Mouse (Mus musculus) stomach, embryonic 14.5 days (tissue): Measurements from ENCODE around the gene Hsd17b7. TPM values are rescaled to one million over a fixed set of nuclear protein-coding genes. Genes with fewer than 3 reads are reported as not detected.
A peak's percentile ranks its signal among the peaks of the same experiment; 100 is the strongest.
"Not testable (repeated sequence)": the region's sequence is repeated elsewhere in the genome, so short reads cannot be mapped to it uniquely, and the experiment has no call there.

Experiments
- ATAC-seq: fragments of 200-750 bp; cut with Nextera tagmentation; 2 replicates; pipeline ENCODE4 v1.8.0; 2017; ENCODE audit warnings: low read depth, moderate TSS enrichment; ENCODE audit not compliant: insufficient number of reproducible peaks, insufficient read depth, low FRiP score
- H3K27ac ChIP-seq: fragments of 300-500 bp; sonication (generic); 2 replicates; pipeline ENCODE4 v1.5.1; 2014; ENCODE audit warnings: mild to moderate bottlenecking, low read length, moderate library complexity, mixed read lengths
- H3K27me3 ChIP-seq: fragments of 300-500 bp; sonication (generic); 2 replicates; pipeline ENCODE4 v1.6.1; 2014; ENCODE audit warnings: low read length, control low read depth, mixed read lengths; ENCODE audit not compliant: control insufficient read depth, insufficient read depth
- H3K36me3 ChIP-seq: fragments of 300-500 bp; sonication (generic); 2 replicates; pipeline ENCODE4 v1.6.1; 2014; ENCODE audit warnings: mild to moderate bottlenecking, control low read depth, low read length, moderate library complexity, mixed read lengths; ENCODE audit not compliant: control insufficient read depth, insufficient read depth
- H3K4me1 ChIP-seq: fragments of 300-500 bp; sonication (generic); 2 replicates; pipeline ENCODE4 v1.6.1; 2014; ENCODE audit warnings: low read length, control low read depth, mixed read lengths; ENCODE audit not compliant: control insufficient read depth, insufficient read depth
- H3K4me2 ChIP-seq: fragments of 300-500 bp; sonication (generic); replicated peaks from 2 replicates; pipeline ENCODE4 v1.6.1; 2014; ENCODE audit warnings: low read depth, low read length, control low read depth
- H3K4me3 ChIP-seq: fragments of 300-500 bp; sonication (generic); 2 replicates; pipeline ENCODE4 v1.5.1; 2014; ENCODE audit warnings: low read depth, low read length, control low read depth
- H3K9ac ChIP-seq: fragments of 300-500 bp; sonication (generic); replicated peaks from 2 replicates; pipeline ENCODE4 v1.6.1; 2014; ENCODE audit warnings: low read depth, mild to moderate bottlenecking, control low read depth, low read length, moderate library complexity, mixed read lengths
- H3K9me3 ChIP-seq: fragments of 300-500 bp; sonication (generic); 2 replicates; pipeline ENCODE4 v1.6.1; 2016; ENCODE audit warnings: low read depth, low read length, control low read depth; ENCODE audit not compliant: control insufficient read depth
- WGBS: fragments of 180-500 bp; shearing (Covaris S2); extraction: QIAGEN DNeasy Blood & Tissue Kit; methylation state at CpG from one replicate; pipeline ENCODE4 v1.1.7; 2014; 5-methylcytosine and 5-hydroxymethylcytosine counted together
- polyA plus RNA-seq: library from polyadenylated mRNA; unstranded; fragments of >200 nt; fragmentation: Nextera tagmentation; extraction: Ambion mirVana; gene quantifications from 2 replicates; pipeline ENCODE4 v1.2.1, GENCODE M21; 2014

The Hsd17b7 gene
- 18.3 and 19.3 TPM in 2 replicates for polyA plus RNA-seq

DNA sequence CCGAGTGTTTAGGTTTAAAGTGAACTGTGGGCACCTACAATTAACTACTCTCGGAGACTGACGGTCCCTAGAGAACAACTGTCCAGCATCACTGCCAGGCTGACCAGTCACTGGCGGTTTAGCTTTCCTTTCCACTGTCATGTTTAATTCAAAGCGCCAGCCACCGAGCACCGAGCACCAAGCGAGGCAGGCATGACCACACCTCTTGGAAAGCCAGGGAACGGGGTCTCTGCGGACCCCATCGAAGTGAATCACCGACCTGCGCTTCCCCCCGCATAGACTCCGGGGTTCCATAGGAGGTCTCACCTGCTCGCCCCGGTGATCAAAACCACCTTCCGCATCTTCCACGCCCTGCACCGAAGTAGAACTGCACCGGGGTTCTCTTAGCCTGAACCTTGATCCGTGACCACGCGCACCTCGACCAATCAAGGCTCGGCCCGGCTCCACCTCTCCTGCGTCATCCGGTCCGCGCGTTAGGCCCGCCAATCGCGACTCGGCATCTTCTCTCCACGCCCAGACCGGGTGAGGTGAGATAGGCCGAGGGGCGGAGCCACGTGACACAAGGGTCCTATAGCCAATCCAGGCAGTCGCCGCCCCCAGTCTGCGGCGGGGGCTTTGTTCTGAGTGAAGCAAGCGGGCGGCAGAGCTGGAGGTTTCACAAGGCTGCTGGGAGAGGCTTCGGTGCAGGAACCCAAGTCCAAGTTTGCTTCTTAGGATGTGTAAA lies at the start of gene Hsd17b7:
Gene Hsd17b7, minus strand, starts transcription at position 450 of the 724 bp plus-strand sequence.
- no peaks in the 10 kb centered on the region for H3K9me3 ChIP-seq
- H3K27ac ChIP-seq = peak within 1 kb of the TSS; percentile 86
- peak within 1 kb of the TSS; percentile 54 for H3K4me3 ChIP-seq
- peak within 1 kb of the TSS; percentile 50 for H3K9ac ChIP-seq
- H3K27me3 ChIP-seq = no peaks in the 10 kb centered on the region
- ATAC-seq = peak; percentile 100
- H3K4me1 ChIP-seq = peaks cover 7% of the 10 kb centered on the region; the same call in 1 of the 2 replicates
- peaks cover 16% of the 10 kb centered on the region; the same call in 1 of the 2 replicates for H3K36me3 ChIP-seq
- H3K4me2 ChIP-seq = peak within 1 kb of the TSS; percentile 92
- WGBS = under 1% methylated on average over 48 of the region's 48 CpGs

DNA sequence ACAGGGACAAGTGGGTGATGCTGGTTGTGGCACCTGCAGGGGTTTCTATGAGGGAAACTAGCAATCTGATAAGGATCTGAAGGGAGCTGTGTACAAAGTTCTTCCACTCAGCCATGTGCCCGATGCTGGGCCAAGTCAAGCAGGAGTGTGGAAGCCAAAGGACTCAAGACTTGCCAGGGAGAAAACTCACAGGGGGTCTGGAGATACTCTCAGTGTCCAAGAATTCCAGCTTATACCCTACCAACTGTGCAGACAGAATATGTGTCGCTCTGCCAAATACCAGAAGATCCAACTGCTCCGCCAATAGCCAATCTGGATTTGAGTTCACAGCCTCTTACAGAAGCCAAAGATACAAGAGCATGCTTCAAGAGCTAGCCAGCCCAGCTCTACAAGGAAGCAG lies 45.7 kb upstream of the Hsd17b7 start:
- Histone ChIP-seq H3K9ac (no peak overlapping the region), H3K27ac (no peak overlapping the region), H3K4me2 (no peak overlapping the region), H3K4me3 (no peak overlapping the region), H3K27me3 (no peaks in the 10 kb centered on the region), H3K36me3 (no peaks in the 10 kb centered on the region), H3K4me1 (no peaks in the 10 kb centered on the region), H3K9me3 (peaks cover 24% of the 10 kb centered on the region)
- ATAC-seq = no peak
- 91% methylated on average over 3 of the region's 3 CpGs for WGBS

DNA sequence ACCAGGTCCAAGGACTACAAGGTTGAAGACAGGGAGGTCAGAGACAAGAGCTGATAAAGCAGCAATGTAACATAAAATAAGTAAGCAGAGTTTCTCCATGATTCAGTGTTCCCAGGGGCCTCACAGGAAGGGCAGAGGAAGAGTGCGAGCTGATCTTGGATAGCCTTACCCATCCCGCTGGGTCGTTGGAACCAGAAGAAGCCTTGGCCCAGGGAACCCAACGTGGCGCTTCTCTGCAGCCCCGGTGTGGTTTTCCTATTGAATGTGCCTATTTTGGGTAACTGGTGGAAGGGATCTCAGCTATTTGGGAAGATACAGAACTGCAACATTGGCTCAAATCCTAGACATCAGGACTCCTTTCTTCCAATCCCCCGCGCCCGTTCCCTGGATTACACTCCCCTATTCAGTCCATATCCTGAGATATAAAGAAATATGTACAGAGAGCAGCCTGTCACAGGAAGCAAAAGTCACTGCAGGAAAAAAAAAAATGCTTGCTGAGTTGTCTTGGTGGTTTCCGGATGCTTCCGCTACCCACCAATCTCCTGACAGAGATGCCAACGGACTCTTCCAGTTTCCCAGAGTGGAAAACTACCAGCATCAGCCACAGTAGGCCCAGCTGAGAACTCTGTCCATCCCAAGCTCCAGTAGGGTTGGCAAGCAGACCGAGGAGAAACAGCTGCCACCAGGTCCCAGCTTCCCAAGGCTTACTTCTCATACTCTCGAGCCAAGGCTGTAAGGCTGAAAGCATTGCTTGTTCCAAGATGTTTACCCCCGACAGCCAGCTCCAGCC lies 41.9 kb upstream of the Hsd17b7 start:
- WGBS = 89% methylated on average over 15 of the region's 15 CpGs
- no peaks in the 10 kb centered on the region for H3K27me3 ChIP-seq
- peaks cover 7% of the 10 kb centered on the region; the same call in 1 of the 2 replicates for H3K9me3 ChIP-seq
- H3K9ac ChIP-seq = no peak overlapping the region
- no peak overlapping the region for H3K27ac ChIP-seq
- ATAC-seq = no peak
- no peak overlapping the region for H3K4me3 ChIP-seq
- H3K36me3 ChIP-seq = no peaks in the 10 kb centered on the region
- no peaks in the 10 kb centered on the region for H3K4me1 ChIP-seq
- H3K4me2 ChIP-seq = no peak overlapping the region

DNA sequence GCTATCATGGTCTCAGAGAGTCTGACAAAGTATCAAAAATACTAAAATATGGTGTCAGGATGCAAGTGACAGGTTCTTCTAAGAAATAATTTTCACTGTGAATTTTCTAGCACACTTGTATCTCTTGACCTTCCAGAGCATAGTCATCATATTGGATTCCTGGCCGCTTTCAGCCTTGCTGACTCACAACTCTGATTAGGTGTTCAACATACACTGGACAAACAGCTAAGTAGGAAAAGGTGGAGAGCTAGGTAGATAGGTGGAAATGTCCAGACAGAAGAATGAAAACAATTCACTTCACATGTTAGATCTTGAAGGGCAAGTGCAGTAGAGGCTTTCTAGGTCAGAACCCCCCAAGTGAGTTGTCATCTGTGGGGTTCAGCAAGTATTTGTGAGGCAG lies 40.3 kb upstream of the Hsd17b7 start:
- no peak overlapping the region for H3K9ac ChIP-seq
- no peaks in the 10 kb centered on the region for H3K27me3 ChIP-seq
- H3K27ac ChIP-seq = no peak overlapping the region
- no peaks in the 10 kb centered on the region for H3K36me3 ChIP-seq
- no peaks in the 10 kb centered on the region for H3K4me1 ChIP-seq
- no peak overlapping the region for H3K4me2 ChIP-seq
- no peak overlapping the region for H3K4me3 ChIP-seq
- H3K9me3 ChIP-seq = no peaks in the 10 kb centered on the region
- no peak for ATAC-seq
- 82% methylated on average over 1 of the region's 1 CpGs for WGBS

DNA sequence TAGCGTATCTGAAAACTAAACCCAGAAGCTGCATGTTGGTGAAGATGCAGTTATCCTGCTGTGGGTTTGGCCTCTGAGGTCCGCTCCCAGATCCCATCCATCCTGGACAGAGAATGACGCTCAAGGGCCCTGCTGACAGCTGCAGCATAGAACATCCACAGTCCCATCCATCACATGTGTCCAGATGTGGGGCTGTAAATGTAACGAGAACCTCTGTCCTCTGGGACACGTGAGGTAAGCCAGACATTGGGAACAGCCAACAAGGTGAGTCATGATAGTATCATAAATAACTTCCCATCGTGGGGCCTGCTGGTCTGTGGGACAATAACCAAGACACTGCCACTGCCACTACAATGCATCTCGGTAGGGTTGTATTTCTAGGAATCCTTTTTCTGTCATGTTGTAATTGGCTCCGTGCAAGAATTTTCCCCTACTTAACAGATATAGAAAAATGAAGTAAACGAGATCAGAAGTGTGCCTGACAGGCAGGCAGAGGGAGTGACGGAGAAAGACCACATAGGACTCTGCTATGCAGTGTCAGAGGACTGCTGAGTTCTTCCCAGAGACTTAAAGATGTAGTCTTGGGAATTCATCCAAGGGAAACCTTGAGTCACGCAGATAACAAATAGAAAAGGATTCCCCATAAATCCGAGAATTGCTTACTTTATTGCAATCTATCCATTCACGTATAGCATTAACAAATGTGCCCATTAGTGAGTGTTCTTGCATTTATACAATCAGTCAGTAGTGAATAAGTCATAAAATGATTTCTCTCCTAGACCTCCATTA lies 39.6 kb upstream of the Hsd17b7 start:
- H3K4me3 ChIP-seq = no peak overlapping the region
- no peak overlapping the region for H3K4me2 ChIP-seq
- 56% methylated on average over 13 of the region's 13 CpGs for WGBS
- no peak for ATAC-seq
- H3K9ac ChIP-seq = no peak overlapping the region
- H3K27me3 ChIP-seq = no peaks in the 10 kb centered on the region
- no peak overlapping the region for H3K27ac ChIP-seq
- no peaks in the 10 kb centered on the region for H3K36me3 ChIP-seq
- no peaks in the 10 kb centered on the region for H3K9me3 ChIP-seq
- no peaks in the 10 kb centered on the region for H3K4me1 ChIP-seq

DNA sequence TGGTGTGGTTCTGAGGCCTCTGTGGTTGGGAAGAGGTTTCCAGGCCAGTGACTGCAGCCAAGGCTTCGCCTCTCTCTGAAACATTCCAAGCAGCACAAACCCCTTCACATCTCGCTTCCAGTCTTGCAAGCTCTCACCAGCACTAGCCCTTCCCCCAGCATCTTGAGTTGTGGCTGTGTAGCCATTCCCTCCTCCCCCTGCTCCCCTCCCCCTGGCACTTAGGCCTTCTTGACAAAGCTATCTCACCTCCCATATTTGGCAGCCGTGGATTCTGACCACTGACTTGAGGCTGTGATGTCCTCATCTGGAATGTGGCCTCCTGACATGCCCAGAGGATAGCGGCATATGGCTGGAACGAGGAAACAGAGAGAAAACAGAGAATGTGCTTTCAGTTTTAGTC lies 37.5 kb upstream of the Hsd17b7 start:
- no peaks in the 10 kb centered on the region for H3K9me3 ChIP-seq
- H3K4me2 ChIP-seq = no peak overlapping the region
- H3K27me3 ChIP-seq = no peaks in the 10 kb centered on the region
- no peak for ATAC-seq
- peaks cover 3% of the 10 kb centered on the region; the same call in 1 of the 2 replicates for H3K36me3 ChIP-seq
- no peak overlapping the region for H3K9ac ChIP-seq
- no peak overlapping the region for H3K27ac ChIP-seq
- 45% methylated on average over 5 of the region's 5 CpGs for WGBS
- H3K4me3 ChIP-seq = no peak overlapping the region
- no peaks in the 10 kb centered on the region for H3K4me1 ChIP-seq

DNA sequence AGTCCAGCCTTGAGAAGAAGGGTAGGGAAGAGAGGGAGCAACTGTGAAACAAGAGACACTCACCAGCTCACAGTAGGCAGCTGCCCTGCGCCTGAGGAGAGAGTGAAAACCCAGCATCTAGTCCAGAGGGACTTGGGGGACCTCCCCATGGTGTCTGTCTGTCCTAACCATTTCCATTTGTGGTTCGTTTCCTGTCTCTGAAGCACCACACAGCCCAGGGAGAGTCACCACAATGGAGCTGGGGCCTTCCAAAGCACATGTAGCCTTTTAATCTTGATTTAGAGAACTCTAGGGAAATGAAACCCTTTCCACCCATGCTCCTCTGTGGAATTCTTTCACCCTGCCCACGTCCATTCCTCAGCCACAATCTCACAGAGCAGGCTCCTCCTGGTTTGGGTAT lies 36.3 kb upstream of the Hsd17b7 start:
- Histone ChIP-seq H3K9me3 (no peaks in the 10 kb centered on the region), H3K4me1 (no peaks in the 10 kb centered on the region), H3K36me3 (peaks cover 4% of the 10 kb centered on the region; the same call in 1 of the 2 replicates), H3K4me3 (no peak overlapping the region), H3K9ac (no peak overlapping the region), H3K27ac (no peak overlapping the region), H3K4me2 (no peak overlapping the region), H3K27me3 (no peaks in the 10 kb centered on the region)
- no peak for ATAC-seq
- 78% methylated on average over 3 of the region's 3 CpGs for whole genome bisulfite sequencing

DNA sequence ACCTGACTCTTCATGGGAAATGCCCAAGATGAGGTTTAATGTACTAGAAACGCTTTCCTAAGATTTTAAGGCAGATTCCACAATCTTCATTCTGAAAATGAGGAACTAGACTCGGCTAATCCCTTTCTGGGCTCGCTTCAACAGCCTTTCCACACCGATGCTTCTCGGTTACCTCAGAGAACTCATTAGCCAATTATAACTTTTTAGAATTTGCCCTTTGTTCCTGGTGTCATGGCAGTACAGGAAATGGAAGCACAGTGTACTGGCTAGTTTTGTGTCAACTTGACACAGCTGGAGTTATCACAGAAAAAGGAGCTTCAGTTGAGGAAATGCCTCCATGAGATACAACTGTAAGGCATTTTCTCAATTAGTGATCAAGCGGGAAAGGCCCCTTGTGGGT lies 24.9 kb upstream of the Hsd17b7 start:
- not testable (repeated sequence) for H3K9me3 ChIP-seq, ATAC-seq, H3K4me1 ChIP-seq, H3K27ac ChIP-seq, H3K9ac ChIP-seq, H3K4me3 ChIP-seq, H3K36me3 ChIP-seq, H3K4me2 ChIP-seq, H3K27me3 ChIP-seq
- 93% methylated on average over 6 of the region's 6 CpGs for WGBS
